Mouse (Mus musculus): ENCODE measurements at regions not wholly inside any gene's neighbourhood (a gene's known extent, or its start where the extent isn't known, plus 50 kb on each side); places are given as distances from the start of the nearest gene placed in this dataset.

DNA sequence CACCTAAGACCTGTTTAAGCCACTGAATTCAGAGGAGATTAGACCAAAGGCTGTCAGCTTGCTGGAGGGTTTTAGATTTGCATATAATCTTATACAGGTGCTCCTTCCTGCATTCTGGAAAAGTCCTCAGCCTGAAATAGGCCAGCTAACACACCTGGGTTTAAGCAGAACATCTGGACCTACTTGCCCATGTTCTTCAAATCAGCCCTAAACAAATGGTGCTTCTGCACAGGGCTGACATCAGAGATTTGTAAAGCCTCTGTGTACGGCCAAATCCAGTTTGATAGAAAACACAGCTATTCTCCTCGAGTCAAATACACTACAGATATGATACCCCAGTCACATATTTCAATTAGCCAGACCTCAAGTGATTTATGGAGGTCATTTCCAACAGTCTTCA, 2165.2 kb downstream of the 4930444P10Rik start:
- whole genome bisulfite sequencing = 46% methylated on average over 2 of the region's 2 CpGs
- Histone ChIP-seq H3K4me1 (ENCODE audit: control insufficient read depth, insufficient read depth, low read length) (no peaks in the 10 kb centered on the region), H3K9ac (ENCODE audit: low read depth, low read length) (no peak overlapping the region), H3K27ac (replicated peaks; ENCODE audit: low read depth, low read length) (no peak overlapping the region), H3K4me2 (ENCODE audit: low read depth, low read length) (no peak overlapping the region), H3K36me3 (ENCODE audit: control insufficient read depth, insufficient read depth, low read length) (no peaks in the 10 kb centered on the region), H3K4me3 (ENCODE audit: low read depth, low read length) (no peak overlapping the region), H3K27me3 (replicated peaks; ENCODE audit: control insufficient read depth, insufficient read depth, low read length) (no peaks in the 10 kb centered on the region), H3K9me3 (ENCODE audit: control insufficient read depth, low read length) (no peaks in the 10 kb centered on the region)
- no peak for DNase-seq (ENCODE audit: low spot score)
- no peak; the same call in 1 of the 2 replicates for ATAC-seq (ENCODE audit: low read depth)

DNA sequence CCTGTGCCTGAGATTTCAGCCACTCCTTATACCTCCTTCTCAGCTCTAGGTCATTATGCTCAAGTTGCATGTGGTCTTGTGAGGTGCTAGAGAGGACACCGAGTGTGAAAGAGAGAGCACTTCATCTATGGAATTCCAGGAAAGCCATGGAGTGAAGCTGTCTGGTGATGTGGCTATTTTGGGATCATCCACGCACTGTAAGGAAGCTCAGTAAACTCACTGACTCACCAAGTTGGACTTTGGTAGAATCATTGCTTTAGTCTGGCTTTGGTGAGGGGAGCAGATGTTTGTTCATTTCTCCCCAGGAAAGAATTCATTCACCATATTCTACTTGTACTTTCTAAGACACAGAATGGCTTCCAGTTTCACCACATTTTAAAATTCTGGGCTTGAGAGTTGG, 2167.1 kb downstream of the 4930444P10Rik start:
- Histone ChIP-seq H3K27ac (replicated peaks; ENCODE audit: low read depth, low read length) (no peak overlapping the region), H3K9me3 (ENCODE audit: control insufficient read depth, low read length) (peaks cover 11% of the 10 kb centered on the region; the same call in 1 of the 2 replicates), H3K27me3 (replicated peaks; ENCODE audit: control insufficient read depth, insufficient read depth, low read length) (no peaks in the 10 kb centered on the region), H3K4me1 (ENCODE audit: control insufficient read depth, insufficient read depth, low read length) (no peaks in the 10 kb centered on the region), H3K4me3 (ENCODE audit: low read depth, low read length) (no peak overlapping the region), H3K9ac (ENCODE audit: low read depth, low read length) (no peak overlapping the region), H3K36me3 (ENCODE audit: control insufficient read depth, insufficient read depth, low read length) (no peaks in the 10 kb centered on the region), H3K4me2 (ENCODE audit: low read depth, low read length) (no peak overlapping the region)
- DNase-seq (ENCODE audit: low spot score) (no peak), ATAC-seq (ENCODE audit: low read depth) (no peak)
- WGBS = 84% methylated on average over 2 of the region's 2 CpGs

DNA sequence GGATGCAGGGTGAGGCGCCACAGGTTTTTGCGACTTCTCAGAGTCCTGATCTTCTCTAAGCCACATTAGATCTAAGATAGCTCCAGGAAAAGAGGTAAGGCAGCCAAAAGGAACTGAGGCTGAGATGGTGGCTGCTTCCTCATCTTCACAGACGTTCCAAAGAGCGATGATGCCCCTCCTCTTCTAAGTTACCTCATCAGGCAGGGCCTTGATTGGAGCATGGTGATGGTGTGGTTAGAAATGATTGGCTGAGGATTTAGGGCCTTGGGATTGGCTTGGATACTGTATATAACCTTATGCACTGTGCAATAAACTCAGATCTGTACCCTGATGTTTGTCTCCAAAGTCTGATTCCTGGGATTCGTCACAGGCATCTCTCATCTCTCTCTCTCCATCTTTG, 2177.9 kb downstream of the 4930444P10Rik start:
- Histone ChIP-seq H3K4me2 (ENCODE audit: low read depth, low read length) (no peak overlapping the region), H3K4me1 (ENCODE audit: control insufficient read depth, insufficient read depth, low read length) (no peaks in the 10 kb centered on the region), H3K36me3 (ENCODE audit: control insufficient read depth, insufficient read depth, low read length) (no peaks in the 10 kb centered on the region), H3K9me3 (ENCODE audit: control insufficient read depth, low read length) (no peaks in the 10 kb centered on the region), H3K4me3 (ENCODE audit: low read depth, low read length) (no peak overlapping the region), H3K9ac (ENCODE audit: low read depth, low read length) (no peak overlapping the region), H3K27me3 (replicated peaks; ENCODE audit: control insufficient read depth, insufficient read depth, low read length) (no peaks in the 10 kb centered on the region), H3K27ac (replicated peaks; ENCODE audit: low read depth, low read length) (no peak overlapping the region)
- 86% methylated on average over 5 of the region's 5 CpGs for WGBS
- ATAC-seq (ENCODE audit: low read depth) (no peak), DNase-seq (ENCODE audit: low spot score) (no peak)

DNA sequence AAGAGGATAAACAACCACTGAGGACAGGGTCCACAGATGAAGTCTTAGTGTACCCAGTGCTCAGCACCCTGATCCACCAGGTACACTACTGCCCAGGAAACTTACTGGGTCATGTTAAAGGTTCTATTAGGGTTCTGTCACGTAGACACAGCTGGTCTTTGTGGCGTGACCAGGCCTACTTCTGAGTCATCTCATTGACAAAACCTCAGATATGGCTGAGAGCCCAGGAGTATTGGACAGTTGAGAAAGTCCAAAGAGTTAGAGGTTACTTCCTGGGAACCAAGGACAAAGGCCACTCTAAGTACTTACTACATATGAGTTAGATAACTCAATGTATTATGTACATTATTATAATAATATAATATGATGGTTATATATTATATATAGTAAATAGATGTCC, 2214.0 kb downstream of the 4930444P10Rik start:
- Histone ChIP-seq H3K4me1 (ENCODE audit: control insufficient read depth, insufficient read depth, low read length) (no peaks in the 10 kb centered on the region), H3K9ac (ENCODE audit: low read depth, low read length) (no peak overlapping the region), H3K9me3 (ENCODE audit: control insufficient read depth, low read length) (no peaks in the 10 kb centered on the region), H3K4me3 (ENCODE audit: low read depth, low read length) (no peak overlapping the region), H3K36me3 (ENCODE audit: control insufficient read depth, insufficient read depth, low read length) (no peaks in the 10 kb centered on the region), H3K27ac (replicated peaks; ENCODE audit: low read depth, low read length) (no peak overlapping the region), H3K4me2 (ENCODE audit: low read depth, low read length) (no peak overlapping the region), H3K27me3 (replicated peaks; ENCODE audit: control insufficient read depth, insufficient read depth, low read length) (no peaks in the 10 kb centered on the region)
- DNase-seq (ENCODE audit: low spot score) = no peak
- WGBS = 91% methylated on average over 2 of the region's 2 CpGs
- ATAC-seq (ENCODE audit: low read depth) = no peak

DNA sequence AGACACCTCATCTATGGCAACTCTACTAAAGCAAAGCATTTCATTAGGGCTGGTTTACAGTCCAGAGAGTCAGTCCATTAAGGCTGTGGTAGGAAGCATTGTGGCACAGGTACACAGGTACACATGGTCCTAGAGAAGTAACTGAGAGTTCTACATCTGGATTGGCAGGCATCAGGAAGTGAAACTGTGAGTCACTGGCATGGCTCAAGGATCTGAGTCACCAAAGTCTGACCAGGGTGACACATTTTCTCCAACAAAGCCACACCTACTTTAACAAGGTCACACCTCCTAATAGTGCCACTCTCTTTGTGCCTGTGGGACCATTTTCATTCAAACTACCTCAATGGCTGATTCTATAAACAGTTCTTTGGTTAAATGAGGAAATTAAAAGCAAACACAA, 2219.2 kb downstream of the 4930444P10Rik start:
- DNase-seq (ENCODE audit: low spot score) (no peak), ATAC-seq (ENCODE audit: low read depth) (no peak)
- Histone ChIP-seq H3K36me3 (ENCODE audit: control insufficient read depth, insufficient read depth, low read length) (no peaks in the 10 kb centered on the region), H3K4me3 (ENCODE audit: low read depth, low read length) (no peak overlapping the region), H3K4me1 (ENCODE audit: control insufficient read depth, insufficient read depth, low read length) (no peaks in the 10 kb centered on the region), H3K27ac (replicated peaks; ENCODE audit: low read depth, low read length) (no peak overlapping the region), H3K9ac (ENCODE audit: low read depth, low read length) (no peak overlapping the region), H3K27me3 (replicated peaks; ENCODE audit: control insufficient read depth, insufficient read depth, low read length) (no peaks in the 10 kb centered on the region), H3K9me3 (ENCODE audit: control insufficient read depth, low read length) (no peaks in the 10 kb centered on the region), H3K4me2 (ENCODE audit: low read depth, low read length) (no peak overlapping the region)

DNA sequence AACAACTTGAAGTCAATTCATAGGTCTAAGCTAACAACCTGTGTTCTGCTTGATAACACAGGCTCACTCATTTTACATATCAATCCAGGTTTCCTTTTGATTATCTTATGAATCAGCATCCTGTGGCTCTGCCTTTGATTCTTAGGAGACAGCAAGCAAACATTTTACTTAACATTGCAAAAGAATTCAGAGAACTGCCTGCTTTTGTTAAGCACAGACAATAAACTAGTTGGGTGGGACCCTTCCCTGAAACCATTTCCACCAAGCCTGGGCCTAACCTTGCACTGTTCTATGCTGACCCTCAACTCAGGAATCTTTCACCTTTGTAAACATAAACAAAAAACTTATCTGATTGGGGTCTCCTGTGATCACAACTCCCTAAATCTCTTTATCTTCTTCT, 2220.6 kb downstream of the 4930444P10Rik start:
- Histone ChIP-seq H3K9ac (ENCODE audit: low read depth, low read length) (no peak overlapping the region), H3K4me3 (ENCODE audit: low read depth, low read length) (no peak overlapping the region), H3K27me3 (replicated peaks; ENCODE audit: control insufficient read depth, insufficient read depth, low read length) (no peaks in the 10 kb centered on the region), H3K27ac (replicated peaks; ENCODE audit: low read depth, low read length) (no peak overlapping the region), H3K9me3 (ENCODE audit: control insufficient read depth, low read length) (no peaks in the 10 kb centered on the region), H3K36me3 (ENCODE audit: control insufficient read depth, insufficient read depth, low read length) (no peaks in the 10 kb centered on the region), H3K4me1 (ENCODE audit: control insufficient read depth, insufficient read depth, low read length) (no peaks in the 10 kb centered on the region), H3K4me2 (ENCODE audit: low read depth, low read length) (no peak overlapping the region)
- no peak for DNase-seq (ENCODE audit: low spot score)
- ATAC-seq (ENCODE audit: low read depth) = no peak

DNA sequence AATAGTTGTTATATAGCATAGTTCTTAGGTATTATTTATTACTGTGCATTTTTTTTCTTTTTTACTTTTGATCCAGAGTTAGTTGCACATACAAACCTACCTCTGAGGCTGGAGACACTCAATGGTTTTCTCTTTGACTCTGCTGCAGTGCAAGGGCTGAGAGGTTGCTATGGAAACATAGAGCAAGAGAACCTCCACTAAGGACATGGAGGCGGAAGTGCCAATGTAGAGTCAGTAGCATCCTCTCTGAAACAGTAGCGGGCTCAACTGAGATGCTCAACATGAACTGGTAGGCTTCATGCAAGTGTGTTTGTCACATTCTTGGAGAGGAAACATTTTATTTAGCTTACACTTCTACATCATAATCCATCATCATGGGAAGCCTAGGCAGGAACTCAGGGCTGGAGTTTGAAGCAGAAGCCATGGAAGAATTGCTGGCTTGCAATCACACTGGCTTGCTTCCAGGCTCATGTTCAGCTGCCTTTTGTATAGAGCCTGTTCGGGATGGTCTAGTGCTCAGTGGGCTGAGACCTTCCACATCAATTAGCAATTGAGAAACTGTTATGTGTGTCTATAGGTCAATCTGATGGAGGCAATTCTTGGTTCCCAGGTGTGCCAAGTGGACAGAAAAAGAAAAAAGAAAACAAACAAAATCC, 2222.4 kb downstream of the 4930444P10Rik start:
- Histone ChIP-seq H3K36me3 (ENCODE audit: control insufficient read depth, insufficient read depth, low read length) (no peaks in the 10 kb centered on the region), H3K4me1 (ENCODE audit: control insufficient read depth, insufficient read depth, low read length) (no peaks in the 10 kb centered on the region), H3K9me3 (ENCODE audit: control insufficient read depth, low read length) (0 out of 2 replicates have a peak, but pooled peaks cover 3% of the 10 kb centered on the region), H3K4me3 (ENCODE audit: low read depth, low read length) (no peak overlapping the region), H3K4me2 (ENCODE audit: low read depth, low read length) (no peak overlapping the region), H3K27ac (replicated peaks; ENCODE audit: low read depth, low read length) (no peak overlapping the region), H3K27me3 (replicated peaks; ENCODE audit: control insufficient read depth, insufficient read depth, low read length) (no peaks in the 10 kb centered on the region), H3K9ac (ENCODE audit: low read depth, low read length) (no peak overlapping the region)
- DNase-seq (ENCODE audit: low spot score) = no peak
- no peak for ATAC-seq (ENCODE audit: low read depth)
- WGBS = 86% methylated on average over 3 of the region's 3 CpGs

DNA sequence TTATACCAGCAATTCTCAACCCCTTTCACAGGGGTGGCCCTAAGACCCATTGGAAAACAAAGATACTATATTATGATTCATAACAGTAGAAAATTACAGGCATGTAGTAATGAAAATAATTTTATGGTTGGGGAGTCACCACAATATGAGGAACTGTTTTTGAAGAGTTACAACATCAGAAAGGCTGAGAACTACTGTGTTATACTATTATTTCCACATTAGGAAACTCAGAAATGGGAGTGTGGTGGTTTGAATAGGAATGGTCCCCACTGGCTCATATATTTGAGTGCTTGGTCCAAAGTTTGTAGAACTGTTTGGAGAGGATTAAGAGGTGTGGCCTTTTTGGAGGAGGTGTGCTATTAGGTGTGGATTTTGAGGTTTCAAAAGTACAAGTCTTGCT, 2227.4 kb downstream of the 4930444P10Rik start:
- no peak overlapping the region for H3K4me2 ChIP-seq (ENCODE audit: low read depth, low read length)
- ATAC-seq (ENCODE audit: low read depth) (no peak), DNase-seq (ENCODE audit: low spot score) (no peak)
- no peak overlapping the region for H3K4me3 ChIP-seq (ENCODE audit: low read depth, low read length)
- no peak overlapping the region for H3K27ac ChIP-seq (replicated peaks; ENCODE audit: low read depth, low read length)
- H3K9me3 ChIP-seq (ENCODE audit: control insufficient read depth, low read length) = 0 out of 2 replicates have a peak, but pooled peaks cover 3% of the 10 kb centered on the region
- no peaks in the 10 kb centered on the region for H3K27me3 ChIP-seq (replicated peaks; ENCODE audit: control insufficient read depth, insufficient read depth, low read length)
- peaks cover 7% of the 10 kb centered on the region; the same call in 1 of the 2 replicates for H3K4me1 ChIP-seq (ENCODE audit: control insufficient read depth, insufficient read depth, low read length)
- no peaks in the 10 kb centered on the region for H3K36me3 ChIP-seq (ENCODE audit: control insufficient read depth, insufficient read depth, low read length)
- no peak overlapping the region for H3K9ac ChIP-seq (ENCODE audit: low read depth, low read length)

DNA sequence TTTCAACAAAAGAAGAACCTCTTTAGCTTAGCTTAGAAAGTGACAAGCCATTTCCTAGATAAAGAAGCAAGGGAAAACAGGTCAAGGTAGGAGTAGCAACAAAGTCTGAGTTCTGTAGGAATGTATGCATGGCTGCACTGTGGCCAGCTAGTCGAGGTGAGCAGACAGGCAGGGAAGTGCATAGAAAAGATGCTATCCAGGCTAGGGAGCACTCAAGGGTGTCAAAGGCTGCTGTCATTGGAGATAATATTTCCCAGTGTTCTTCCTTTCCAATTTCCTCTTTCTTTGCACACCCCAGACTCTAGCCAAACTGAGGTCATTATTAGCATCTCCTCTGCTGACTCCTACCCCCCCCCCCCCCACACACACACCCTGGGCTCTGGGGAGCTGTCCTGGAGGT, 2229.4 kb downstream of the 4930444P10Rik start:
- 0 out of 2 replicates have a peak, but pooled peaks cover 3% of the 10 kb centered on the region for H3K9me3 ChIP-seq (ENCODE audit: control insufficient read depth, low read length)

More for the DNA sequence above, 2229.4 kb downstream of the 4930444P10Rik start:
- ATAC-seq (ENCODE audit: low read depth) (no peak), DNase-seq (ENCODE audit: low spot score) (no peak)
- no peaks in the 10 kb centered on the region for H3K27me3 ChIP-seq (replicated peaks; ENCODE audit: control insufficient read depth, insufficient read depth, low read length)
- no peak overlapping the region for H3K9ac ChIP-seq (ENCODE audit: low read depth, low read length)
- 46% methylated on average over 1 of the region's 1 CpGs for WGBS
- no peak overlapping the region for H3K27ac ChIP-seq (replicated peaks; ENCODE audit: low read depth, low read length)
- H3K4me2 ChIP-seq (ENCODE audit: low read depth, low read length) = no peak overlapping the region
- H3K4me1 ChIP-seq (ENCODE audit: control insufficient read depth, insufficient read depth, low read length) = peaks cover 9% of the 10 kb centered on the region; the same call in 1 of the 2 replicates
- no peak overlapping the region for H3K4me3 ChIP-seq (ENCODE audit: low read depth, low read length)
- no peaks in the 10 kb centered on the region for H3K36me3 ChIP-seq (ENCODE audit: control insufficient read depth, insufficient read depth, low read length)

Data from embryonic facial prominence, embryonic 14.5 days (tissue).